15 mouse cellular contexts compared by ENCODE assay signal in genomic region chr19:28559836-28560235, GRCm38 (mm10).
DNase-seq lines count a peak whose midpoint lies in the region; ATAC-seq and TF ChIP-seq lines count a peak whose summit lies in the region.
"Had no signal": no experiment of that assay in that cellular context is flagged by ENCODE, and none has a peak within 500 bp of the region (broad histone marks: within the 10 kb centered on the region; RNA-seq: fewer than 3 reads in every experiment).

No protein-coding gene starts in this region.

- no peaks in the 10 kb centered on the region for H3K36me3 ChIP-seq in embryonic facial prominence, embryonic 14.5 days (ENCODE audit: control insufficient read depth, insufficient read depth, low read length)
- H3K36me3 ChIP-seq in embryonic facial prominence, embryonic 10.5 days (replicated peaks), result no peaks in the 10 kb centered on the region
- H3K36me3 ChIP-seq in kidney, postnatal 0 days (ENCODE audit: insufficient read depth, low read length), result no peaks in the 10 kb centered on the region
- H3K36me3 ChIP-seq: embryonic facial prominence, embryonic 12.5 days; heart, embryonic 12.5 days had no signal

- DNase-seq in embryonic facial prominence, embryonic 14.5 days (ENCODE audit: low spot score), result peak; percentile 16
- no peak for DNase-seq in embryonic facial prominence, embryonic 10.5 days (ENCODE audit: low spot score)
- peak; percentile 92 for DNase-seq in kidney, adult 11 months
- DNase-seq in kidney, postnatal 0 days (ENCODE audit: low spot score), result peak; percentile 78
- peak; percentile 11 for DNase-seq in lung, postnatal 25 days (ENCODE audit: low spot score)
- no peak for DNase-seq in left cerebral cortex, adult 2 months (ENCODE audit: extremely low spot score in 1 of 2, low spot score in 2 of 2)
- DNase-seq in thymus, postnatal 36 days, result no peak
- DNase-seq: adrenal gland, adult 8-10 months; cerebellum, postnatal 36 days; gastrocnemius, postnatal 36 days; heart, postnatal 36 days; thymus, adult 2 months had no signal

- TF ChIP-seq CTCF in kidney, postnatal 0 days (IDR thresholded peaks at IDR 0.05; ENCODE audit: low read depth), result no peak
- no peak for TF ChIP-seq CTCF in left cerebral cortex, adult 2 months (IDR thresholded peaks at IDR 0.05)

- H3K4me1 ChIP-seq in embryonic facial prominence, embryonic 14.5 days (ENCODE audit: control insufficient read depth, insufficient read depth, low read length), result peaks cover 9% of the 10 kb centered on the region; the same call in 1 of the 2 replicates
- H3K4me1 ChIP-seq in embryonic facial prominence, embryonic 10.5 days, result peaks cover 40% of the 10 kb centered on the region
- peaks cover 27% of the 10 kb centered on the region for H3K4me1 ChIP-seq in kidney, postnatal 0 days (replicated peaks; ENCODE audit: insufficient read depth, low read length)

- ATAC-seq in embryonic facial prominence, embryonic 14.5 days (ENCODE audit: low read depth), result no peak; the same call in 1 of the 2 replicates
- ATAC-seq in kidney, postnatal 0 days (replicated peaks; ENCODE audit: low FRiP score, low read depth), result peak; percentile 85
- no peak for ATAC-seq in megakaryocyte, adult 5-6 weeks (ENCODE audit: poor library complexity, severe bottlenecking)

- H3K27ac ChIP-seq in embryonic facial prominence, embryonic 14.5 days (replicated peaks; ENCODE audit: low read depth, low read length), result no peak overlapping the region
- H3K27ac ChIP-seq in embryonic facial prominence, embryonic 10.5 days (replicated peaks), result no peak overlapping the region
- H3K27ac ChIP-seq in kidney, postnatal 0 days, result peak overlapping the region; percentile 79
- H3K27ac ChIP-seq in left cerebral cortex, adult 2 months, result no peak overlapping the region
- H3K27ac ChIP-seq: embryonic facial prominence, embryonic 12.5 days had no signal

- H3K9ac ChIP-seq in embryonic facial prominence, embryonic 14.5 days (ENCODE audit: low read depth, low read length), result no peak overlapping the region
- no peak overlapping the region for H3K9ac ChIP-seq in kidney, postnatal 0 days (ENCODE audit: low read depth, low read length)
- H3K9ac ChIP-seq: embryonic facial prominence, embryonic 12.5 days; heart, embryonic 12.5 days had no signal

- H3K9me3 ChIP-seq in embryonic facial prominence, embryonic 14.5 days (ENCODE audit: control insufficient read depth, low read length), result no peaks in the 10 kb centered on the region
- no peaks in the 10 kb centered on the region for H3K9me3 ChIP-seq in embryonic facial prominence, embryonic 10.5 days
- no peaks in the 10 kb centered on the region for H3K9me3 ChIP-seq in kidney, postnatal 0 days (replicated peaks; ENCODE audit: low read length)
- H3K9me3 ChIP-seq: embryonic facial prominence, embryonic 12.5 days; heart, embryonic 12.5 days had no signal

- no peak overlapping the region for H3K4me2 ChIP-seq in embryonic facial prominence, embryonic 14.5 days (ENCODE audit: low read depth, low read length)
- H3K4me2 ChIP-seq in kidney, postnatal 0 days (ENCODE audit: low read length), result peak overlapping the region; percentile 39; the same call in 1 of the 2 replicates
- H3K4me2 ChIP-seq: embryonic facial prominence, embryonic 12.5 days; heart, embryonic 12.5 days had no signal

- intact Hi-C loops in left cerebral cortex, adult 2 months (cut with DNase I), result no loop called here

- H3K4me3 ChIP-seq in embryonic facial prominence, embryonic 14.5 days (ENCODE audit: low read depth, low read length), result no peak overlapping the region
- no peak overlapping the region for H3K4me3 ChIP-seq in embryonic facial prominence, embryonic 10.5 days
- no peak overlapping the region for H3K4me3 ChIP-seq in kidney, postnatal 0 days (replicated peaks; ENCODE audit: low read depth, low read length)
- H3K4me3 ChIP-seq in left cerebral cortex, adult 2 months, result no peak overlapping the region
- H3K4me3 ChIP-seq: embryonic facial prominence, embryonic 12.5 days; heart, embryonic 12.5 days had no signal

- 58% methylated on average over 7 of the region's 7 CpGs for WGBS in embryonic facial prominence, embryonic 14.5 days
- 63% methylated on average over 7 of the region's 7 CpGs for WGBS in embryonic facial prominence, embryonic 10.5 days
- WGBS in kidney, postnatal 0 days, result 32% methylated on average over 7 of the region's 7 CpGs

- H3K27me3 ChIP-seq in embryonic facial prominence, embryonic 14.5 days (replicated peaks; ENCODE audit: control insufficient read depth, insufficient read depth, low read length), result no peaks in the 10 kb centered on the region
- peaks cover 11% of the 10 kb centered on the region for H3K27me3 ChIP-seq in embryonic facial prominence, embryonic 10.5 days (replicated peaks; ENCODE audit: low read depth, poor library complexity, severe bottlenecking)
- no peaks in the 10 kb centered on the region for H3K27me3 ChIP-seq in kidney, postnatal 0 days (ENCODE audit: insufficient read depth, low read length)
- H3K27me3 ChIP-seq: embryonic facial prominence, embryonic 12.5 days; heart, embryonic 12.5 days had no signal

Comparison
In these comparisons a context has a peak if more than half of its experiments do, and no peak if none do; other contexts are left out.
1. DNase-seq: peak in embryonic facial prominence, embryonic 14.5 days (single experiment), kidney, adult 11 months (single experiment), kidney, postnatal 0 days (single experiment) and lung, postnatal 25 days (single experiment); none in embryonic facial prominence, embryonic 10.5 days (single experiment), left cerebral cortex, adult 2 months (0 of 2) and thymus, postnatal 36 days (0 of 2).